Mouse (Mus musculus): Measurements from ENCODE around the gene Adrm1.

Adrm1 gene

DNA sequence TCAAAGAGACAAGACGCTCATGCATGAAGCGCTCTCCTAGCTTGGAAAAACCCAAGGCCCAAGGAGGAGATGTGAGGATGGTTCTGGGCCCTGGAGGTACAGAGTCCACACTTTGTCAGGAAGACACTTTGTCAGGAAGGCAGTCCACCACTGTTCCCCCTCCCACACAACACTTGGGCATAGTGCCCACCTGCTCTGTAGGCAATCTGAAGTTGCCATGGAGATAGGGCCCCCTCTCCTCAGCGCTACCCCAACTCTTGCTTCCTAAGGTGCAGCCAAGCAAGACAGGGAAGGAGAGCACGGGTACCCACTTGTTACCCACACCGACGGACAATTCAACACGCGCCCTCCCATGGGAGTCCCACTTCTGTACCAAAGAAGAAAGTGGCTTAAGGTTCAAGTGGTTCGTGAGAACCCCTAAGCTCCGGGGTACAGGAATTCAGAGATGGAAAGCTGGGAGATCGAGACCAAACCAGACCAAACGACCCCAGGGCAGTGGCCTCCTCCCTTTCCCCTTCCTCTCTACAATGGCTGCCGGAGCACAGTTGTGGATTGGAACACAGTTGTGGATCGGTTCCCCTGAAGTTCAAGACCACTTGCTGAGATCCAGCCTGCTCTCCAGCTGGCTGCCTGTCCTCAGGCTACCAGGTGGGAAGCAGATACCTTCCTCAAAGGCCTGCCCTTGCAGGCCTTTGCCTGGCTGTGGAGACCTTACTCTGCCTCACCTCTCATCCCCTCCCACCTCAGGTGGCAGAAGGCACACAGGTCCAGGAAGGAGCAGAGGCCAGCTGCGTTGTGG, 48.1 kb downstream of the Adrm1 start:
- DNase-seq, result peak; percentile 50

DNA sequence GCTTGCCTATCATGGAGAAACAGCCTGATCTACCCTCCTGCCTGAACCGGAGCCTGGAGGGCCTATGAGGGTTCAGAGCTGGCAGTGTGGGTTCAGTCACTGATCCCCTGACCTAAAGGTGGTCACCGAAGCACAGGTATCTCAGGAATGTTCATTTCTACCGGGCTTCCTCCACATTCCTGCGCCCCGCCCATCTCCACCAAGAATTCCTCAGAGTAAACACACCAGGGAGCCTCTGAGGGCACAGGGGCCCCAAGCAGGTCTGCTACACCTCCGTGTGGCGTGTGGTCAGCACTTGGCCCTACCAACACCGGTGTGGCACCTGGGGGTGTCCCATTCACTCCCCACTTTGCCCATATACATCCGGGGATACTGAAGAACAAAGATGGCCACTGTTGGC, 48.9 kb downstream of the Adrm1 start:
- DNase-seq, result peak; percentile 51

DNA sequence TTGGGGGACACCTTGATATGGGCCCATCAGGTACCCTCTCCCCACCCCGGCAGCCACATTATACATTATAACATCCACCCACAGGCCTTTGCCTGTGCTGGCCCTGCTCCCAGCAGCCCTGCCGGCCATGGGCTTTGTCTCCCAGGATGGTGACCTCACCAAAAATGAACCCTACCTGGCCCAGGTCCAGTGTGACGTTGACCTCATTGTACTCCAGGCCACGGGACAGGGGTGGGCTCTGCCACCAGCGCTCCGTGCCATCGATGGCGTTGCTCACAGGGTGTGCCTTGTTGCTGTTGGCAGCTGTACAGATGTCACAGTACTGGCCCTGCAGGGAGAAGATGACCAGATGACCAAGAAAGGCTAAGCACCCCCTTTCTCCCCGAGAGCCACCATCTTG, 49.8 kb downstream of the Adrm1 start:
- DNase-seq, result peak; percentile 66

DNA sequence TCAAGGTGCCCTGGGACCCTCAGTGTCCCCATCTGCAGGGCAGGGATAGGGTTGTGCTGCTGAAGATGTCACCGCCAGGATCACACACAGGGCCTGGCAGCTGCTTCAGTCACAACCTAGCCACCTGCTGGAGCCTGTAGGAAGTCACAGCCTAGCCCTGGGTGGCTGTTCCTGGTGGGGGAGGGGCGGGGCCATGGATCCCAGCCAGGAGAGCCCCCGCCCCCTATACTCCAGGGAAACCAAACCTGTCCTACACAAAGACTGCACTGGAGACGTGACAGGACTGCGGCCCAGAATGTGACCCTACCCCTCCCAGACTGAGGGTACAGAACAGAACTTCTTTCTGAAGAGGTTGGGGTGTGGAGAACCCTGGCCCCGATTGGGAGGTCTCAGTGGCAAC, 51.0 kb downstream of the Adrm1 start:
- peak; percentile 49 for DNase-seq

DNA sequence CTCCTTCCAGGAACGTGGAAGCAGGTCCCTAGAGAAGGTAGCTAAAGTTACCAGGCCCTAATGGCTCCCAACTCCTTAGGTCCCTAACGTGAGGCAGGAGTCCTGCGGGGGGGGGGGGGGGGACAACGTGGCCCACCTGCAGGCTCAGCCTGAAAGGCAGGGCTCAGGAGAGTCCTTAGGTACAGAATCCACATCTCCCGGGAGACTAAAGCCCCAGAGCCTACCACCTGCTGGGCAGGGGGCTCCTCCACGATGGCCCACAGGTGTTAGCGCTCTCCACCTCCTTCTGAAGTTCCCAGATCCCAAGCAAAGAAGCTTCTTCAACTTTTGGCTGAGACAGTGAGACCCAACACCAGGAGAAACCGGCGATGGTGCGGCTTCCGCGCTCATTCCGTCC, 53.4 kb downstream of the Adrm1 start:
- no peak for DNase-seq

DNA sequence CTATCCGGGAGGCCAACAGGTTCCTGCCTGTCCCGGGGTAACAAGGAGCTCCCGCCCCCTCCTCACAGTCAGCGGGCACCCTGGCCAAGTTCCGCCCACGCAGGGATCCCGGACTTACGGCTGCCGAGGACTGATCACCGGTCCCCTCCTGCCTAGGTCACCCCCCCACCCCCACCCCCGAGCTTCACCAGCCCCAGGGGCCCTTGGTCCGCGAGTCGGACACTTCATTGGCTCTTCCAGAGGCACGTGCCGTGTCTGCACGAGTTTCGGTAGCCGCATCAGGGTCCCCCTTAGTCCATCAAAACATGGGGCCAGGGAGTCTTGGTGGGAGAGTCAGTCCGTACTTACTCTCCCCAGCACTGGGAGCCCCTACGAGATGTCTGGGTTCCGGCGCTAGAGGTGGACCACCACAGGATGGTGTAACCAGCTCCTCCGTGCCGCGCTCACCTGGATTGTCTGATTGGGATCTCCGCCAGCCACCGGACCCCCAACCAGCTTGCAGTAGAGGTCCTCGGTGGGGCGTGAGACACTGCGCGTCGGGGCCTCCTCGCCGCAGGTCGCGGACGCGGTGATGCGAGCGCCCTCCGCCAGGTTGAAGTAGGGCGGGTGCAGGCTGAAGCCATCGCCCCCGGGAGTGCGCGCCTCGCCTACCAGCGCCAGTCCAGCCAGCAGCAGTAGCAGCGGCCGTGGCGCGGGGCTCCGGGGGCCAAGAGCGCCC, 53.9 kb downstream of the Adrm1 start:
- DNase-seq, result peak; percentile 69
